Mouse (Mus musculus): ENCODE measurements at regions not wholly inside any gene's neighbourhood (a gene's known extent, or its start where the extent isn't known, plus 50 kb on each side); places are given as distances from the start of the nearest gene placed in this dataset.

DNA sequence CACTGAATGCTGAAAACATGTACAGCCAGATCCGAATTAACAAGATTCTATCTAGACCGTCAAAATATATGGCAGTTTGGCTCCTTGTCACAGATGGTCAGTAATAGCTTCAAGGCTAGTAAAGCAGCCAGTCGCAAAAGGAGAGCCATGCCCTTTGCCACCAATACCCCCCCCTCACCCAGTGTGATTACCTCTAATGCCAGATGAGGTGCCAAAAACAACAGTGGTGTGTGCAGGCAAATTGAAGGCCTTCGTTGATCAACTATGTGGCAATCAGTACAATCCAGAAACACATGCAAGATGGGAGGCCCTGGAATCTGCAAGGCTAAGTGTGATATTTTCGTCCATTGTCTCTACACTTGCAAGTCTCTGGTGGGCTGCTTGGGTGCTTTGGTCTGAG is 75.8 kb upstream of the Kcnd3 start:
- dilution Hi-C loops (cut with MboI; ENCODE audit: extremely low pct_ligation_motif_present, extremely low pct_unique_long_range_greater_than_20kb, low sequenced_read_pairs), result no loop called here
- H3K79me2 ChIP-seq (replicated peaks; ENCODE audit: control insufficient read depth, extremely low read depth, insufficient read depth, poor library complexity, severe bottlenecking), result no peaks in the 10 kb centered on the region
- H3K27me3 ChIP-seq (replicated peaks), result peaks cover 35% of the 10 kb centered on the region

GRCm38 (mm10) chr3:105380818-105381217 is 71.3 kb upstream of the Kcnd3 start:
- TF ChIP-seq PAX5 (IDR thresholded peaks at IDR 0.05; ENCODE audit: low read length) (no peak), ETS1 (conservative IDR thresholded peaks at IDR 0.05; ENCODE audit: low read depth, low read length) (no peak), NELFE (IDR thresholded peaks at IDR 0.05; ENCODE audit: low read depth, low read length) (no peak), CHD2 (IDR thresholded peaks at IDR 0.05; ENCODE audit: low read length) (no peak), KAT2A (IDR thresholded peaks at IDR 0.05; ENCODE audit: insufficient replicate concordance, low read length) (no peak), MAZ (IDR thresholded peaks at IDR 0.05; ENCODE audit: low read depth, low read length) (no peak), EP300 (IDR thresholded peaks at IDR 0.05; ENCODE audit: low read length) (no peak), HCFC1 (IDR thresholded peaks at IDR 0.05; ENCODE audit: low read depth, low read length) (no peak)

More for the DNA sequence above, 75.8 kb upstream of the Kcnd3 start:
- H3K4me2 ChIP-seq (ENCODE audit: insufficient read depth, low read depth, poor library complexity, severe bottlenecking), result no peak overlapping the region
- no peak overlapping the region for H3K27ac ChIP-seq (ENCODE audit: insufficient read depth, low read depth)
- H3K9ac ChIP-seq (ENCODE audit: insufficient read depth, low read depth), result no peak overlapping the region
- DNase-seq (ENCODE audit: extremely low read depth), result no peak
- H3K9me3 ChIP-seq (replicated peaks; ENCODE audit: low read length), result no peaks in the 10 kb centered on the region
- peaks cover 8 to 11% of the 10 kb centered on the region in 2 experiments; a peak in 3 of 4 replicates for H3K4me1 ChIP-seq (ENCODE audit: control insufficient read depth in 1 of 2, insufficient read depth in 2 of 2)
- H3K36me3 ChIP-seq (replicated peaks in 1 of 2; ENCODE audit: control insufficient read depth in 1 of 2, insufficient read depth in 1 of 2, low read length in 1 of 2), result no peaks in the 10 kb centered on the region
- H3K4me3 ChIP-seq (replicated peaks in 1 of 3; ENCODE audit: low read depth in 2 of 3, low read length in 2 of 3, poor library complexity in 1 of 3), result no peak overlapping the region
- in situ Hi-C loops (cut with MboI; ENCODE audit: low pct_ligation_motif_present, low pct_unique_long_range_greater_than_20kb, low sequenced_read_pairs), result no loop called here
- TF ChIP-seq MAX (IDR thresholded peaks at IDR 0.05; ENCODE audit: low read length) (no peak), EP300 (IDR thresholded peaks at IDR 0.05; ENCODE audit: low read length) (no peak), IRF4 (IDR thresholded peaks at IDR 0.05; ENCODE audit: low read depth, low read length) (no peak), MAFK (IDR thresholded peaks at IDR 0.05; ENCODE audit: insufficient replicate concordance, low read length) (no peak), USF1 (IDR thresholded peaks at IDR 0.05; ENCODE audit: low read depth, low read length) (no peak), TBP (conservative IDR thresholded peaks at IDR 0.05; ENCODE audit: low read depth, low read length) (no peak), HCFC1 (IDR thresholded peaks at IDR 0.05; ENCODE audit: low read depth, low read length) (no peak), ZMIZ1 (IDR thresholded peaks at IDR 0.05; ENCODE audit: low read depth, low read length) (no peak)

More at GRCm38 (mm10) chr3:105380818-105381217, 71.3 kb upstream of the Kcnd3 start:
- H3K36me3 ChIP-seq (replicated peaks in 1 of 2; ENCODE audit: control insufficient read depth in 1 of 2, insufficient read depth in 1 of 2, low read length in 1 of 2), result no peaks in the 10 kb centered on the region
- H3K4me2 ChIP-seq (ENCODE audit: insufficient read depth, low read depth, poor library complexity, severe bottlenecking), result no peak overlapping the region
- H3K79me2 ChIP-seq (replicated peaks; ENCODE audit: control insufficient read depth, extremely low read depth, insufficient read depth, poor library complexity, severe bottlenecking), result no peaks in the 10 kb centered on the region
- peaks cover 6% of the 10 kb centered on the region for H3K27me3 ChIP-seq (replicated peaks)
- H3K9ac ChIP-seq (ENCODE audit: insufficient read depth, low read depth), result no peak overlapping the region
- DNase-seq (ENCODE audit: extremely low read depth), result no peak
- H3K4me1 ChIP-seq (ENCODE audit: control insufficient read depth in 1 of 2, insufficient read depth in 2 of 2), result peaks cover 8 to 13% of the 10 kb centered on the region in 2 experiments; a peak in 3 of 4 replicates
- no peak overlapping the region for H3K27ac ChIP-seq (ENCODE audit: insufficient read depth, low read depth)
- H3K4me3 ChIP-seq (replicated peaks in 1 of 3; ENCODE audit: low read depth in 2 of 3, low read length in 2 of 3, poor library complexity in 1 of 3), result no peak overlapping the region
- in situ Hi-C loops (cut with MboI; ENCODE audit: low pct_ligation_motif_present, low pct_unique_long_range_greater_than_20kb, low sequenced_read_pairs) (no loop called here), dilution Hi-C loops (cut with MboI; ENCODE audit: extremely low pct_ligation_motif_present, extremely low pct_unique_long_range_greater_than_20kb, low sequenced_read_pairs) (no loop called here)
- H3K9me3 ChIP-seq (replicated peaks; ENCODE audit: low read length), result no peaks in the 10 kb centered on the region
